Mouse (Mus musculus): ENCODE measurements around the gene Smim6. TPM values are rescaled to one million over a fixed set of nuclear protein-coding genes. Genes with fewer than 3 reads are reported as not detected.

Smim6 gene
- polyA plus RNA-seq (2012; rRNA removed; ENCODE audit: low replicate concordance), result not detected in 2 replicates

GRCm38 (mm10) chr11:115911632-115912376 is at the start of gene Smim6:
Gene Smim6 (plus strand): TSS chr11:115912017.

DNA sequence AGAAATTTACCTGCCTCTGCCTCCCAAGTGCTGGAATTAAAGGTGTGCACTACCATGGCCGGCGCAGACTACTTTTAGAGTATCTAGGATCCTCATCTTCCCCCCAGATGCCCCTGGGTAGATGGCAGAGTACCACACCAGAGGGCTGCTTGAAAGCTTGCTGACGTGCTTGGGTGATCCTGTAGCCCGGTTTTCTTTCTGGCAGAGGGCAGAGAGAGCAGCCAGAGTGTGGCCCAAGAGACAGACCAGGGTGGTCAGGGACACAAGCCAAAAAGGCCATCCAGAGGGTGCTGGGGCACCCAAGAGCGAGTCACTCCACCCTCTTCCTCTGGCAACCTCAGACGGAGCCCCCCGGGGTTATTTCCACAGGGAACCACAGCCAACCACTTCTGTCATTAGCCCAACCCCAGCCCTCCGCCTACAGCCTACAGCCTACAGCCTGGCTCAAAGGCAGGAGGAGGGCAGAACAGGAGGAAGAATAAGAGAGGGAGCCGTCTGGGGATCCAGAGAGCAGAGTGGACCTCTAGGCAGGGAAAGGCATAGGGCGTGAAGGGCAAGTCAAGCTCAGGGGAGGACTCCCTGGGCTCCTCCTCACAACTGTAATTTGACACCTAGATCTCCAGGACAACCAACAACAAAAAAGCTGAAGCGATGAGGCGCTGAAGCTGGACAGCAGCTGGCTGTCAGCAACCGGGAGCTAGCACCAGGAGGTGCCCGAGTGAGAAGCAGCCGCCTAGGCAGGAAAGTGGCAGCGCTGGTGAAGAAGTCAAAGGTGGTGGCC is 12.1 kb upstream of the Smim6 start, which contains the start of gene Smim5:
Smim5 (plus strand) TSS at position 481 of the 781 bp plus-strand sequence.

DNA sequence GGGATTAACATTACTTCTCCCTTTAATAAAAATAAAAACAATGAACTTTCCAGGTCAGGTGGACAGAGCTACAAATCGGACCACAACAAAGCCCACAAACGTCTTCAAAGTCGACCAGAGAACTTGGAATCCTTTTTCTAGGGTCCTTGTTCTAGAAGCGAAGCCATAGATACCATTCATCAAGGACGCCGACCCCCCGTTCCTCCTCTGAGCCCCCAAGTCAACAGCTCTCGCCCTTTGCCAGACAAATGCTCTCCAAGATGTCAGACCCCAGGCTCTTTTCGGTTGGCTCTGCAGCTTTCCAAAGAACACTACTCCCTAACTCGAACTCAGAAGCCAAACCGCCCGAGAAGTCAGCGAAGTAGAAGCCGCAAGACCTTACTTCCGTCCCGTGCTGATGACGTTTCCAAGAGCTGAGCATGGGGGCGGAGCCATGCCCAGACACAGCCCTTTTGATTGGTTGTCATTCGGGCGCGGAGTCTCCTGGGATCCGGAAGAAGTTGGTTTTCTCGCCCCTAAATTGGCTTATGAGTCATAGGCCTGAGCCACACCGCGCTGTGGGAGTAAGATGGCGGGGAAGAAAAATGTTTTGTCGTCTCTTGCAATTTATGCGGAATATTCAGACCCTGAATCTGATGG is 21.4 kb downstream of the Smim6 start, which contains the start of the genes Sap30bp and Recql5:
Sap30bp (plus strand) TSS at position 175 of the 639 bp plus-strand sequence.
Recql5 (minus strand) TSS at position 370 of the 639 bp plus-strand sequence.

Other genes starting within 250 kb of the Smim6 start
- gene Grb2, start 203.4 kb upstream of the Smim6 start, polyA plus RNA-seq (2012; rRNA removed; ENCODE audit: low replicate concordance), result 47.1 and 53.9 TPM in 2 replicates
- gene Tmem94, start 146.6 kb upstream of the Smim6 start, polyA plus RNA-seq (2012; rRNA removed; ENCODE audit: low replicate concordance), result 76.6 and 78.5 TPM in 2 replicates
- gene Caskin2, start 98.4 kb upstream of the Smim6 start, polyA plus RNA-seq (2012; rRNA removed; ENCODE audit: low replicate concordance), result 34.2 and 44.3 TPM in 2 replicates
- gene Tsen54, start 97.3 kb upstream of the Smim6 start, polyA plus RNA-seq (2012; rRNA removed; ENCODE audit: low replicate concordance), result 20.2 and 34.5 TPM in 2 replicates
- gene Llgl2, start 88.0 kb upstream of the Smim6 start, polyA plus RNA-seq (2012; rRNA removed; ENCODE audit: low replicate concordance), result 24.4 and 36.6 TPM in 2 replicates
- 0.14 and 0.32 TPM in 2 replicates for gene Myo15b, start 53.6 kb upstream of the Smim6 start, polyA plus RNA-seq (2012; rRNA removed; ENCODE audit: low replicate concordance)
- gene Smim5, start 12.1 kb upstream of the Smim6 start, polyA plus RNA-seq (2012; rRNA removed; ENCODE audit: low replicate concordance), result 3.0 and 3.3 TPM in 2 replicates
- gene Sap30bp, start 21.3 kb downstream of the Smim6 start, polyA plus RNA-seq (2012; rRNA removed; ENCODE audit: low replicate concordance), result 24.7 and 26.8 TPM in 2 replicates
- gene Recql5, start 21.5 kb downstream of the Smim6 start, polyA plus RNA-seq (2012; rRNA removed; ENCODE audit: low replicate concordance), result 23.9 TPM in 2 replicates
- 16.0 and 21.4 TPM in 2 replicates for gene Itgb4, start 62.7 kb downstream of the Smim6 start, polyA plus RNA-seq (2012; rRNA removed; ENCODE audit: low replicate concordance)
- gene Galk1, start 100.7 kb downstream of the Smim6 start, polyA plus RNA-seq (2012; rRNA removed; ENCODE audit: low replicate concordance), result 28.6 and 54.6 TPM in 2 replicates
- 102 and 188 TPM in 2 replicates for gene H3f3b, start 115.9 kb downstream of the Smim6 start, polyA plus RNA-seq (2012; rRNA removed; ENCODE audit: low replicate concordance)
- gene Unk, start 118.3 kb downstream of the Smim6 start, polyA plus RNA-seq (2012; rRNA removed; ENCODE audit: low replicate concordance), result 37.4 and 48.0 TPM in 2 replicates
- 14.4 and 37.9 TPM in 2 replicates for gene Unc13d, start 165.9 kb downstream of the Smim6 start, polyA plus RNA-seq (2012; rRNA removed; ENCODE audit: low replicate concordance)
- 291 and 325 TPM in 2 replicates for gene Wbp2, start 175.0 kb downstream of the Smim6 start, polyA plus RNA-seq (2012; rRNA removed; ENCODE audit: low replicate concordance)
- gene Trim47, start 215.2 kb downstream of the Smim6 start, polyA plus RNA-seq (2012; rRNA removed; ENCODE audit: low replicate concordance), result 42.5 and 95.6 TPM in 2 replicates
- 20.6 and 27.9 TPM in 2 replicates for gene Trim65, start 219.1 kb downstream of the Smim6 start, polyA plus RNA-seq (2012; rRNA removed; ENCODE audit: low replicate concordance)
- gene Mrpl38, start 226.9 kb downstream of the Smim6 start, polyA plus RNA-seq (2012; rRNA removed; ENCODE audit: low replicate concordance), result 44.1 and 64.5 TPM in 2 replicates

Data from mammary gland, adult 2 months (tissue).